Mouse (Mus musculus) spleen, adult 2 months (tissue): ENCODE measurements around the gene Cat.

ENCODE experiments used
- CTCF ChIP-seq: fragments of 200-500 bp; IDR thresholded peaks from 2 replicates; pipeline ENCODE4 v1.5.1; 2011; ENCODE audit warnings: mild to moderate bottlenecking, inconsistent platforms; ENCODE audit not compliant: insufficient read depth, insufficient read length, insufficient replicate concordance; ENCODE audit errors: extremely low read depth
- POLR2A ChIP-seq: fragments of 200-500 bp; IDR thresholded peaks from 2 replicates; pipeline ENCODE4 v1.6.1; 2011; ENCODE audit warnings: low read depth, low read length, inconsistent platforms

DNA sequence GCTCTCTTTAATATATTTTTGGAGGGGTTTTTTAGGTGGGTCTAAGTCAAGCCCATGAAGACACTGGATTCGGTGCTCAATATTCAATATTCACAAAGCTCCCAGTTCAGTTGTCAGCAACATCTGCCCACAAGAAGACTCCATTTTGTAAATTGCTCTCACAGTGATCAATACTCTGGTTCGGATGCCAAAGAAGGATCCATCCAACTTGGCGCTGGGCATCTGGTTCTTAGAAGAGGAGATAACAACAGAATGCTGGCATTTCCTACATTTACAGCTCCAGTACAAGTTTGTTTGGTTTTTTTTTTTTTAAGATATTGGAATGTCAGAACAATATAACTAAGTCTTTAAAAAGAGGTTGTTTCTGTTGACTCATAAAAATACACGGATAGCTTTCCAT, 4.1 kb downstream of the Cat start:
- TF ChIP-seq CTCF, result no peak
- TF ChIP-seq POLR2A, result no peak
